In genomic region chr8:120084783-120085182, GRCm38 (mm10) we compare ENCODE assay signal across 34 mouse cellular contexts.
"Had no signal": no experiment of that assay in that cellular context is flagged by ENCODE, and none has a peak within 500 bp of the region (broad histone marks: within the 10 kb centered on the region; RNA-seq: fewer than 3 reads in every experiment).

No protein-coding gene starts in this region.

- ATAC-seq: hindbrain, embryonic 16.5 days; hindbrain, postnatal 0 days; inflammation-experienced regulatory T-cells, adult 6 months; intestine, embryonic 15.5 days; intestine, embryonic 16.5 days; intestine, postnatal 0 days had no signal

- H3K4me3 ChIP-seq: heart, embryonic 10.5 days; heart, embryonic 12.5 days; heart, embryonic 13.5 days; heart, embryonic 15.5 days; hindbrain, embryonic 10.5 days; hindbrain, embryonic 12.5 days; hindbrain, embryonic 13.5 days; hindbrain, embryonic 15.5 days; intestine, embryonic 15.5 days; kidney, embryonic 15.5 days; left cerebral cortex, adult 2 months had no signal

- DNase-seq: heart, postnatal 10 days; heart, postnatal 14 days; heart, postnatal 36 days; heart, postnatal 4 days; kidney, adult 11 months; kidney, adult 18-20 months; kidney, adult 2 months; kidney, adult 8-10 months; kidney, adult 9 months; kidney, postnatal 10 days; kidney, postnatal 14 days; kidney, postnatal 25 days; kidney, postnatal 36 days; kidney, postnatal 4 days; layer of hippocampus, adult 9-11 months; layer of hippocampus, postnatal 36 days had no signal

- H3K27ac ChIP-seq: heart, embryonic 10.5 days; heart, embryonic 13.5 days; heart, embryonic 15.5 days; hindbrain, embryonic 10.5 days; hindbrain, embryonic 12.5 days; hindbrain, embryonic 13.5 days; hindbrain, embryonic 14.5 days; hindbrain, embryonic 15.5 days; hindbrain, postnatal 0 days; intestine, embryonic 15.5 days; kidney, embryonic 15.5 days; kidney, postnatal 0 days; left cerebral cortex, adult 2 months had no signal
